Mouse (Mus musculus) CH12.LX (cell line): ENCODE measurements at regions not wholly inside any gene's neighbourhood (a gene's known extent, or its start where the extent isn't known, plus 50 kb on each side); places are given as distances from the start of the nearest gene placed in this dataset.

Source experiments
- DNase-seq: peaks from one replicate; pipeline ENCODE4 v3.0.0-alpha.2; 2013; ENCODE audit errors: extremely low read depth
- H3K27ac ChIP-seq: 2 replicates; pipeline ENCODE4 v1.5.1; 2012; ENCODE audit warnings: low read depth, mild to moderate bottlenecking, control low read depth, moderate library complexity; ENCODE audit not compliant: insufficient read depth
- H3K27me3 ChIP-seq: replicated peaks from 2 replicates; pipeline ENCODE3; 2012; ENCODE audit warnings: inconsistent platforms
- H3K36me3 ChIP-seq, 2 experiments: replicated peaks in 1 of 2; 2 replicates each; pipeline versions ENCODE3 to v1.6.1; 2012; ENCODE audit warnings: inconsistent platforms in 1 of 2, low read length in 1 of 2, mild to moderate bottlenecking in 1 of 2, mixed read lengths in 1 of 2, moderate library complexity in 1 of 2; ENCODE audit not compliant: control insufficient read depth in 1 of 2, insufficient read depth in 1 of 2
- H3K4me1 ChIP-seq, 2 experiments: 2 replicates each; pipeline ENCODE4 v1.6.1; 2012; ENCODE audit warnings: inconsistent platforms in 1 of 2, moderate library complexity in 1 of 2; ENCODE audit not compliant: insufficient read depth in 2 of 2, control insufficient read depth in 1 of 2
- H3K4me2 ChIP-seq: 2 replicates; pipeline ENCODE4 v1.6.1; 2012; ENCODE audit warnings: low read depth, mild to moderate bottlenecking, control low read depth; ENCODE audit not compliant: poor library complexity, insufficient read depth, severe bottlenecking
- H3K4me3 ChIP-seq, 3 experiments: fragments of 150-350 bp in 1 of 3; sonication (generic) in 1 of 3; replicated peaks in 1 of 3; 2 replicates each; pipeline versions ENCODE3 to v1.5.1; 2011 to 2012; ENCODE audit warnings: low read depth in 2 of 3, low read length in 2 of 3, mild to moderate bottlenecking in 2 of 3, moderate library complexity in 2 of 3, control low read depth in 1 of 3, improper control_type of control experiment in 1 of 3, inconsistent platforms in 1 of 3, mixed read lengths in 1 of 3; ENCODE audit not compliant: poor library complexity in 1 of 3
- H3K79me2 ChIP-seq: replicated peaks from 2 replicates; pipeline ENCODE4 v1.6.1; 2012; ENCODE audit warnings: mild to moderate bottlenecking, moderate library complexity; ENCODE audit not compliant: control insufficient read depth, poor library complexity, insufficient read depth, severe bottlenecking; ENCODE audit errors: extremely low read depth
- H3K9ac ChIP-seq: 2 replicates; pipeline ENCODE4 v1.6.1; 2012; ENCODE audit warnings: low read depth, mild to moderate bottlenecking, control low read depth, moderate library complexity; ENCODE audit not compliant: insufficient read depth
- H3K9me3 ChIP-seq: replicated peaks from 2 replicates; pipeline ENCODE3; 2012; ENCODE audit warnings: low read length, inconsistent platforms, mixed read lengths
- BHLHE40 ChIP-seq: IDR thresholded peaks from 2 replicates; pipeline ENCODE4 v1.6.1; 2011; ENCODE audit warnings: mild to moderate bottlenecking, low read depth, low read length, improper control_type of control experiment
- CHD1 ChIP-seq: IDR thresholded peaks from 2 replicates; pipeline ENCODE4 v1.6.1; 2012; ENCODE audit warnings: low read depth, low read length, improper control_type of control experiment, inconsistent platforms
- CTCF ChIP-seq, 2 experiments: IDR thresholded peaks in 1 of 2; conservative IDR thresholded peaks in 1 of 2; 2 replicates each; pipeline ENCODE4 v1.5.1; 2011 to 2012; ENCODE audit warnings: low read depth in 2 of 2, low read length in 2 of 2, improper control_type of control experiment in 1 of 2, inconsistent platforms in 1 of 2, mild to moderate bottlenecking in 1 of 2, moderate library complexity in 1 of 2
- E2F4 ChIP-seq: IDR thresholded peaks from 2 replicates; pipeline ENCODE4 v1.6.1; 2011; ENCODE audit warnings: low read depth, low read length, improper control_type of control experiment; ENCODE audit not compliant: insufficient replicate concordance
- ETS1 ChIP-seq: conservative IDR thresholded peaks from 2 replicates; pipeline ENCODE4 v1.6.1; 2012; ENCODE audit warnings: low read depth, mild to moderate bottlenecking, inconsistent platforms, low read length, improper control_type of control experiment, moderate library complexity
- IRF4 ChIP-seq: IDR thresholded peaks from 2 replicates; pipeline ENCODE4 v1.6.1; 2014; ENCODE audit warnings: low read depth, mild to moderate bottlenecking, inconsistent platforms, low read length, improper control_type of control experiment
- MAX ChIP-seq: IDR thresholded peaks from 2 replicates; pipeline ENCODE4 v1.6.1; 2011; ENCODE audit warnings: low read length, improper control_type of control experiment
- MXI1 ChIP-seq: IDR thresholded peaks from 2 replicates; pipeline ENCODE4 v1.6.1; 2011; ENCODE audit warnings: mild to moderate bottlenecking, low read depth, low read length, improper control_type of control experiment
- RCOR1 ChIP-seq: conservative IDR thresholded peaks from 2 replicates; pipeline ENCODE4 v1.6.1; 2012; ENCODE audit warnings: low read depth, mild to moderate bottlenecking, inconsistent platforms, low read length, improper control_type of control experiment
- TBP ChIP-seq: conservative IDR thresholded peaks from 2 replicates; pipeline ENCODE4 v1.6.1; 2011; ENCODE audit warnings: low read depth, low read length, improper control_type of control experiment
- dilution Hi-C: fragments of 300-500 bp; cut with MboI; formaldehyde crosslinking; loops from 2 replicates; pipeline ENCODE4 v1.14.3; 2020; ENCODE audit warnings: low sequenced_read_pairs; ENCODE audit not compliant: extremely low pct_unique_long_range_greater_than_20kb, extremely low pct_ligation_motif_present
- in situ Hi-C: fragments of 300-500 bp; cut with MboI; formaldehyde crosslinking; loops from 3 replicates; pipeline ENCODE4 v1.14.3; 2019; ENCODE audit warnings: low sequenced_read_pairs, low pct_ligation_motif_present, low pct_unique_long_range_greater_than_20kb, mixed read lengths

GRCm38 (mm10) chr4:81492811-81493210 is 50.2 kb upstream of the Mpdz start:
- TF ChIP-seq CHD1 (no peak), RCOR1 (no peak), CTCF (conservative IDR thresholded peaks at IDR 0.05 in 1 of 2, IDR thresholded peaks at IDR 0.05 in 1 of 2; ENCODE audit: low read depth in 2 of 2, low read length in 2 of 2) (no peak), E2F4 (no peak), MAX (no peak), BHLHE40 (no peak), MXI1 (no peak), IRF4 (no peak), ETS1 (no peak), TBP (no peak)
- no peaks in the 10 kb centered on the region for H3K27me3 ChIP-seq
- no peak overlapping the region for H3K27ac ChIP-seq

More at GRCm38 (mm10) chr4:81492811-81493210, 50.2 kb upstream of the Mpdz start:
- Histone ChIP-seq H3K9ac (no peak overlapping the region), H3K79me2 (no peaks in the 10 kb centered on the region), H3K9me3 (no peaks in the 10 kb centered on the region), H3K4me2 (no peak overlapping the region), H3K4me3 (no peak overlapping the region), H3K4me1 (no peaks in the 10 kb centered on the region), H3K36me3 (no peaks in the 10 kb centered on the region)
- in situ Hi-C loops (no loop called here), dilution Hi-C loops (no loop called here)
- no peak for DNase-seq
